Mouse (Mus musculus): ENCODE results near the gene Irf6. TPM values are rescaled to one million over a fixed set of nuclear protein-coding genes. Genes with fewer than 3 reads are reported as not detected.

Irf6 gene
- polyA plus RNA-seq, 1 experiment from 2014 or later = 1.4 TPM

- ATAC-seq = peak; percentile 4; the same call in 1 of the 2 replicates
- 58% methylated on average over 3 of the region's 3 CpGs for WGBS
- H3K4me3 ChIP-seq (replicated peaks; ENCODE audit: low read length) = no peak overlapping the region
Measured at GRCm38 (mm10) chr1:193189771-193190170, 36.9 kb downstream of the Irf6 start.

DNA sequence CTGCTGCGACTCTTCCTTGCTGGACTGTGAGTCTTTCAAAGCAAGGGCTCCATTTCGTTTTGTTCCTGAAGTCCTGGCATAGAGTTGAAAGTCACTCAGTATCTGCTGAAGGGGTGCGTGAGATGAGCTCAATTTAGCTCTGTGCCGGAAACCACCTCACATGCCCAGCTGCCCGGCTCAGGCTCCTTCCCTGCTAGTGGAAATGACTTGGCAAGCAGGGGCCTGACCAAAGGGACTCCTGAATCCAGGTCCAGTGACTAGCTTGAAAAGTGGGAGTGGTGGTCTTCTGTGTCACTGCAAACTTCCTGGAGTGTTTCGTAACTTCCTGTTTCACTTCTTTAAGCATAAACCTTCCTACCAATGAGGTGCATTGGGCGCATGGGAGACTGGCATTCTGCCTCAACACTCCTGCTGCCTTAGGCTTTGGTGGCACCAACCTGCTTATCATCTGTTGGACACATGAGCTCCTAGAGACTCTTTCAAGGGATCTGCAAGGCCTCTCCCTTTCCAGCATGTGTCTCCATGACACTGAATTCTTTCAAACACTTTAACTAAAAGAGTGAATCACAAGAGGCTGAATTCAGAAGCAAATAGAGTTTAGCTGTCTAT is 38.9 kb downstream of the Irf6 start:
- no peak overlapping the region for H3K4me3 ChIP-seq (replicated peaks; ENCODE audit: low read length)
- no peak overlapping the region for H3K4me2 ChIP-seq (ENCODE audit: low read length)
- no peak overlapping the region for H3K27ac ChIP-seq (ENCODE audit: low read length)
- 89% methylated on average over 7 of the region's 7 CpGs for WGBS
- ATAC-seq = no peak
- H3K36me3 ChIP-seq (ENCODE audit: control insufficient read depth, insufficient read depth) = no peaks in the 10 kb centered on the region
- H3K4me1 ChIP-seq (replicated peaks; ENCODE audit: control insufficient read depth, insufficient read depth, low read length) = peaks cover 13% of the 10 kb centered on the region
- no peaks in the 10 kb centered on the region for H3K27me3 ChIP-seq (replicated peaks; ENCODE audit: control insufficient read depth, insufficient read depth, low read length)
- no peaks in the 10 kb centered on the region for H3K9me3 ChIP-seq (ENCODE audit: control insufficient read depth, low read length)
- no peak overlapping the region for H3K9ac ChIP-seq (replicated peaks; ENCODE audit: low read depth, low read length)

More at GRCm38 (mm10) chr1:193189771-193190170, 36.9 kb downstream of the Irf6 start:
- H3K36me3 ChIP-seq (ENCODE audit: control insufficient read depth, insufficient read depth) = no peaks in the 10 kb centered on the region
- H3K9ac ChIP-seq (replicated peaks; ENCODE audit: low read depth, low read length) = no peak overlapping the region
- no peaks in the 10 kb centered on the region for H3K27me3 ChIP-seq (replicated peaks; ENCODE audit: control insufficient read depth, insufficient read depth, low read length)
- peaks cover 13% of the 10 kb centered on the region for H3K4me1 ChIP-seq (replicated peaks; ENCODE audit: control insufficient read depth, insufficient read depth, low read length)
- H3K4me2 ChIP-seq (ENCODE audit: low read length) = no peak overlapping the region
- peak overlapping the region; percentile 45 for H3K27ac ChIP-seq (ENCODE audit: low read length)
- H3K9me3 ChIP-seq (ENCODE audit: control insufficient read depth, low read length) = no peaks in the 10 kb centered on the region

GRCm38 (mm10) chr1:193194416-193195140 is 41.7 kb downstream of the Irf6 start:
- no peak overlapping the region for H3K27ac ChIP-seq (ENCODE audit: low read length)
- no peak overlapping the region for H3K4me2 ChIP-seq (ENCODE audit: low read length)
- peaks cover 3% of the 10 kb centered on the region for H3K4me1 ChIP-seq (replicated peaks; ENCODE audit: control insufficient read depth, insufficient read depth, low read length)
- H3K36me3 ChIP-seq (ENCODE audit: control insufficient read depth, insufficient read depth) = no peaks in the 10 kb centered on the region
- no peaks in the 10 kb centered on the region for H3K27me3 ChIP-seq (replicated peaks; ENCODE audit: control insufficient read depth, insufficient read depth, low read length)
- H3K9ac ChIP-seq (replicated peaks; ENCODE audit: low read depth, low read length) = no peak overlapping the region
- no peak overlapping the region for H3K4me3 ChIP-seq (replicated peaks; ENCODE audit: low read length)
- WGBS = 69% methylated on average over 3 of the region's 3 CpGs
- no peak for ATAC-seq
- H3K9me3 ChIP-seq (ENCODE audit: control insufficient read depth, low read length) = no peaks in the 10 kb centered on the region

DNA sequence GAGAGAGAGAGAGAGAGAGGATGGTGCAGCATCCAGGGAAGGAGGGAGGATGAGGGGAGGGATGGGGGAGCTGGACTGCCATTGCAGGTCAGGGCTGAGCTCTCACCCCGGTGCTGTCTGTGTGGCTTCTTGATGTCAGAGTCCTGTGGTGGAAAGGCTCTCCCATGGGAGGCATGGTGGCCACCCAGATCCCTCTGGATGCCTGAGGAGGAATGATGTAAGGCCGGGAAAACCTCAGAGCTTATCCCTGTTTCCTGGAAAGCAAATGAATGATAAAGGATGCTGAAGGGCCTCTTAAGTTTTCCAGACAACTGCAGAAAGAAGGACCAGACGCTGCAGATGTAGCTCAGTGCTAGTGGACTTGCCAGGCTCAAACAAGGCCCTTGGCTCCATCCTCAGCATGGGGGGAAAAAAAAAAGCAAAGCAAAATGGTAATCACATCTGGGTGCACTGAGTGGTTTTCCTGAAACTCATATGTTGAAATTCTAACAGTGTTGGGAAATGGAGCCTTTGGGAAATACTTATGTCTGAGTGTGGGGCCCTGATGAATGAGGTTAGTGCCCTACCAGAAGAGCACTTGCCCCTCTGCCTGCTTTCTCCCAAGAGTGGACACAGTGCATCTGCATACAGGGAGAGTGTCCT is 42.4 kb downstream of the Irf6 start:
- Histone ChIP-seq H3K4me3 (replicated peaks; ENCODE audit: low read length) (no peak overlapping the region), H3K27me3 (replicated peaks; ENCODE audit: control insufficient read depth, insufficient read depth, low read length) (no peaks in the 10 kb centered on the region), H3K4me2 (ENCODE audit: low read length) (no peak overlapping the region), H3K36me3 (ENCODE audit: control insufficient read depth, insufficient read depth) (no peaks in the 10 kb centered on the region), H3K4me1 (replicated peaks; ENCODE audit: control insufficient read depth, insufficient read depth, low read length) (no peaks in the 10 kb centered on the region; the same call in 1 of the 2 replicates), H3K9me3 (ENCODE audit: control insufficient read depth, low read length) (no peaks in the 10 kb centered on the region), H3K9ac (replicated peaks; ENCODE audit: low read depth, low read length) (no peak overlapping the region), H3K27ac (ENCODE audit: low read length) (no peak overlapping the region)
- ATAC-seq = no peak
- WGBS = 63% methylated on average over 3 of the region's 3 CpGs

DNA sequence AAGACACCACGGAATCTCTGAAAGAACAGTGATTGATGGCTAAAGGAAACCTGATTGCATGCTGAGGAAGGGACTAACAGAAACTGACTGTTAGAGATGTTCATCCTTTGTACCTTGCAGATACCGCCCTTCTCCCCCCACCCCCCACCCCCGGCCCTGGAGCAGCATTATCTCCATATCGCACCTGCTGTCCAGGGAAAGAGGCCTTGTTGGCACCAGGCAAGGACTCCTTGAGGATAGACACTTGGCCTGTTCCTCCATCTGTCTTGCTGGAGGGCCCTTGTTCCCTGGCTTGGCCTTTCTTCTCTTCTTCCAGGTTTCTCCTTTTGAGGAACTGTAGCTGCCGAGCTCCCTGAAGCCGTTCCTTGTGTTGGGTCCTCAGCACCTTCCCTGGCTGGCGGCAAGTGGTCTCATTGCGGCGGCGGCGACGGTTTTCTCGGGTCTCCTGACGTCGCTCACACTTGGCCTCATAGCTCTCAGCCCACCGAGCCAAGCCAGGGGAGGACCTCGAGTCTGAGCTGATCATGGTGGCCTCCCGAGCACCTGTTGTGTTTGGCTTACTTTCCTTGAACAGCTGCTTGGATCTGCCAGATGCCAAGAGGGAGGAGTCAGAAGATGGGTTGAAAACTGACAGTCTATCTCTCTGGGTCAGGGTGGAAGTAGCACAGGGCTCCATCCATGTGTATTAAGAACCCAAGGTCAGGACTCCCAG is 44.7 kb downstream of the Irf6 start:
- Histone ChIP-seq H3K36me3 (ENCODE audit: control insufficient read depth, insufficient read depth) (no peaks in the 10 kb centered on the region), H3K27ac (ENCODE audit: low read length) (no peak overlapping the region), H3K4me1 (replicated peaks; ENCODE audit: control insufficient read depth, insufficient read depth, low read length) (no peaks in the 10 kb centered on the region), H3K9me3 (ENCODE audit: control insufficient read depth, low read length) (no peaks in the 10 kb centered on the region), H3K4me2 (ENCODE audit: low read length) (no peak overlapping the region), H3K27me3 (replicated peaks; ENCODE audit: control insufficient read depth, insufficient read depth, low read length) (no peaks in the 10 kb centered on the region), H3K4me3 (replicated peaks; ENCODE audit: low read length) (no peak overlapping the region), H3K9ac (replicated peaks; ENCODE audit: low read depth, low read length) (no peak overlapping the region)
- ATAC-seq = no peak
- 90% methylated on average over 18 of the region's 18 CpGs for WGBS

- no peak overlapping the region for H3K9ac ChIP-seq (replicated peaks; ENCODE audit: low read depth, low read length)
- H3K27ac ChIP-seq (ENCODE audit: low read length) = no peak overlapping the region
- H3K4me2 ChIP-seq (ENCODE audit: low read length) = no peak overlapping the region
- no peak overlapping the region for H3K4me3 ChIP-seq (replicated peaks; ENCODE audit: low read length)
- no peaks in the 10 kb centered on the region for H3K9me3 ChIP-seq (ENCODE audit: control insufficient read depth, low read length)
- WGBS = 88% methylated on average over 2 of the region's 2 CpGs
- ATAC-seq = no peak
- no peaks in the 10 kb centered on the region for H3K27me3 ChIP-seq (replicated peaks; ENCODE audit: control insufficient read depth, insufficient read depth, low read length)
- H3K4me1 ChIP-seq (replicated peaks; ENCODE audit: control insufficient read depth, insufficient read depth, low read length) = no peaks in the 10 kb centered on the region
- H3K36me3 ChIP-seq (ENCODE audit: control insufficient read depth, insufficient read depth) = no peaks in the 10 kb centered on the region
Measured at GRCm38 (mm10) chr1:193198312-193198711, 45.4 kb downstream of the Irf6 start.

DNA sequence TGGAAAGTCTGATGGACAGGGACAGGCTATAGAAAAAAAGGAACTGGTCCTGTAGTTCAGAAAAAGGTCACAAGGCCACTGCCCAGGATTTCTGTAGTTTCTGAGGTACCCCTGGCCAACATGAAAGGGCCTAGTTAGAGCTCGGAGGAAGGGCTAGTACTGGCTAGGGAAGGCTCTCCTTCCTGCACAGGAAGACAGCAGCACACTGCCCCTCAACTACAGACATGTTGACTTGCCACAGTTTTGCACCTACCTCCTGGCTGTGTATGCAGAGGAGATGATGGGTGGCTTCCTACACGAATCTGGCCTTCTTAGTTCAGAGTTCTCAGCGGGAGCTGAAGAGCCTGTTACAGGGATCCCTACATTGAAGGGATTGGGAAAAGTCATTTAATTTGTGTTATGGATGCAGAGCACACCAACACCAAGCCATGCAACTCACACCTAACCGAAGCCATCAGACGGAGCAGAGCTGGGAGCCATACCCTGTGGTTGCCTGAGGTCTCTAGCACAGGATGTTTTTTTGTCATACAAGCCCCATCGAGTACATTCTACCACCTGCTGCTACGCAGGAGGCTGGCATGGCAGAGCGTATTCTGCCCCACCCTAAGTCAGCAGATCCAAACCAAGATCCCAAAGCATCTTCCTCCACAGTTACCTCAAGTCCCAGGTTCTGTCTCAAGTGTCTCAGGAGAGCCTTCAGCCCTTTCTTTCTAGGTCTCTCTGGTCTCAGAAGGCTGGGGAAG is 47.9 kb downstream of the Irf6 start:
- WGBS = 87% methylated on average over 8 of the region's 8 CpGs
- no peak for ATAC-seq

DNA sequence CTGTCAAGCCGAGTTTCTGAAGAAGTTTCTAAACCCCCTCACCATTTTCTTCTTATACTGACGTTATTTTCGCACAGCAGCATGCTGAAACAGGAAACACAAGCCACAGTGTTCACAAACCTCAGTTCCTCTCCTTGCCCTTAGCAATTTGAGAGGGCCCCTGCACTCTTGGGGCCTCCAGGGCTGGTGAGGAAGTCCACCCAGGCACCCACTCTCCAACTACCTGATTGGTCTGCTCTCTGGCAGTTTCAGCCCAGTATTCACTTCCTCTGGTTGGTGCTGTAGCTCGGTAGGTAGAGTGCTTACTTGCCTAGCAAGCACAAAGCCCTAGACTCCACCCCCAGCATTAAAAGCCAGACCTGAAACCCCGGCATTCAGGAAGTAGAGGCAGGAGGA is 48.5 kb downstream of the Irf6 start, which contains the start of gene Traf3ip3:
Gene Traf3ip3 (minus strand): TSS at position 321 of the 396 bp plus-strand sequence.
- H3K9me3 ChIP-seq (ENCODE audit: control insufficient read depth, low read length) = no peaks in the 10 kb centered on the region
- H3K4me2 ChIP-seq (ENCODE audit: low read length) = no peak within 1 kb of the TSS
- no peaks in the 10 kb centered on the region for H3K27me3 ChIP-seq (replicated peaks; ENCODE audit: control insufficient read depth, insufficient read depth, low read length)
- WGBS = 72% methylated on average over 5 of the region's 5 CpGs
- H3K27ac ChIP-seq (ENCODE audit: low read length) = no peak within 1 kb of the TSS
- H3K4me3 ChIP-seq (replicated peaks; ENCODE audit: low read length) = no peak within 1 kb of the TSS
- no peak for ATAC-seq
- no peaks in the 10 kb centered on the region for H3K36me3 ChIP-seq (ENCODE audit: control insufficient read depth, insufficient read depth)
- no peak within 1 kb of the TSS for H3K9ac ChIP-seq (replicated peaks; ENCODE audit: low read depth, low read length)
- no peaks in the 10 kb centered on the region for H3K4me1 ChIP-seq (replicated peaks; ENCODE audit: control insufficient read depth, insufficient read depth, low read length)

More for the DNA sequence above, 47.9 kb downstream of the Irf6 start:
- Histone ChIP-seq H3K4me3 (replicated peaks; ENCODE audit: low read length) (no peak overlapping the region), H3K27me3 (replicated peaks; ENCODE audit: control insufficient read depth, insufficient read depth, low read length) (no peaks in the 10 kb centered on the region), H3K9me3 (ENCODE audit: control insufficient read depth, low read length) (no peaks in the 10 kb centered on the region), H3K4me2 (ENCODE audit: low read length) (no peak overlapping the region), H3K4me1 (replicated peaks; ENCODE audit: control insufficient read depth, insufficient read depth, low read length) (no peaks in the 10 kb centered on the region), H3K27ac (ENCODE audit: low read length) (no peak overlapping the region), H3K9ac (replicated peaks; ENCODE audit: low read depth, low read length) (no peak overlapping the region), H3K36me3 (ENCODE audit: control insufficient read depth, insufficient read depth) (no peaks in the 10 kb centered on the region)

Measured in forebrain, embryonic 16.5 days (tissue).